Mouse (Mus musculus) embryonic fibroblast, embryonic 13.5 days (primary cell): ENCODE results near the gene Arl5c. TPM values are rescaled to one million over a fixed set of nuclear protein-coding genes. Genes with fewer than 3 reads are reported as not detected.
"Not testable (repeated sequence)": the region's sequence is repeated elsewhere in the genome, so short reads cannot be mapped to it uniquely, and the experiment has no call there.

Source experiments
- H3K27ac ChIP-seq: 2 replicates; pipeline ENCODE4 v1.5.1; 2012; ENCODE audit warnings: low read length, control low read depth, inconsistent platforms; ENCODE audit not compliant: insufficient read depth
- H3K4me1 ChIP-seq: 2 replicates; pipeline ENCODE4 v1.6.1; 2011; ENCODE audit warnings: low read length; ENCODE audit not compliant: control insufficient read depth, insufficient read depth
- H3K4me3 ChIP-seq: 2 replicates; pipeline ENCODE4 v1.5.1; 2011; ENCODE audit warnings: mild to moderate bottlenecking, control low read depth, low read length; ENCODE audit not compliant: insufficient read depth
- CTCF ChIP-seq: IDR thresholded peaks from 2 replicates; pipeline ENCODE4 v1.5.1; 2011; ENCODE audit warnings: mild to moderate bottlenecking, control low read depth, low read length, moderate library complexity, borderline replicate concordance; ENCODE audit not compliant: insufficient read depth
- POLR2A ChIP-seq: IDR thresholded peaks from 2 replicates; pipeline ENCODE4 v1.6.1; 2011; ENCODE audit warnings: low read depth, mild to moderate bottlenecking, control low read depth, low read length, moderate library complexity
- polyA plus RNA-seq: library from polyadenylated mRNA; stranded (reverse); fragments of >200 nt; gene quantifications from 2 replicates; pipeline ENCODE4 v1.2.4, GENCODE M21; 2011; ENCODE audit warnings: low read depth; ENCODE audit not compliant: missing spikeins, insufficient read length

The Arl5c gene
- polyA plus RNA-seq, 1 experiment, result 2.2 TPM

DNA sequence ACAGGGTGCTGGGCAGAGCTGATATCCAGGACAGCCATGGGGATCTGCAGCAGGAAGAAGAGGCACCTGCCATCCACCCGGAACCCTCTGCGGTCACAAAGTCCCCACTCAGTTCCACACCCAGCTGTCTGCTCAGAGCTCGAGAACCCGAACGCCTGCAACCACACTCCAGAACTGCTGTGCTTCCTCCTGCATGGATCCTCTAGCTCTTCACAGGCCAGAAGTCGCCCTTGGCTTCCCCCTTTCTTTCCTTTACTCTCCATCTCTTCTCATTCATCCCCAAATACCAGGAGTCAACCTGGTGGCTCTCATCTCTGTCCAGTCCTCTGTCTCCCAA is 42.1 kb downstream of the Arl5c start:
- H3K27ac ChIP-seq, result no peak overlapping the region
- H3K4me1 ChIP-seq, result no peaks in the 10 kb centered on the region
- H3K4me3 ChIP-seq, result no peak overlapping the region
- no peak for TF ChIP-seq POLR2A
- no peak for TF ChIP-seq CTCF

DNA sequence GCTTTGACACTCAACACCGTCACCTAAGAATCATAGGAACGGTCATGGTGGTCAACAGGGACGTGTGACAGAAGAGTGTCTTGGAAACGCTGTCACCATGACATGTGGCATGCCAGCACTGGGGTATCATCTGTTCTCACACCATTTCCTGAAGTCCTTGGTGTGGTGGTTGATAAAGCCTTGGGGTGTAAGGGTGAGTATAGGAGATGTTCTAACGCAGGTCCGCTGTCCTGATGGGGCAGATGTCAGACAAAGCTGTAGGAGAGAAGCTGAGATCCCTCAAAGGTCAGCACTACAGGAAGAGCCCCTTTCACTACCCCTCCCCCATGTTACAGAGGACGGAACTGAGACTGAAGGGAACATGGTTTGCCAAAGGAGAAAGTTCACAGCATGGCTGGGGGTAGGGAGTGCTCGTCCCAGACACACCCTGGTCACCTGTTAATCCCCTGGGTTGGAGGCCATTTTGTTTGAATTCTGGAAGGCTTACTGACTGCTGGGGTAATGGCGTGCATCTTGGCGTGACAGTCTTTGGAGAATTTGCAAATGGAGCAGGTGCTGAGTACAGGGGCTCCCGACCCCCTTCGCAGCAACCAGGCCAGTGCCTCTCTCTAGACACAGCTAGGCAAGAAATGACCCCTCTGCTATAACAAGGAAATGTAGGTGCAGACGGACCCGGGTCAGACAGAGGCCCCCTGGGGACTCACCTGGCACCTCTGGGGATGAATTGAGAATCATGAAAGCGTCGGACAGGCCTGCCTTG is 42.6 kb downstream of the Arl5c start:
- TF ChIP-seq POLR2A, result no peak
- no peak for TF ChIP-seq CTCF
- H3K4me3 ChIP-seq, result no peak overlapping the region
- H3K4me1 ChIP-seq, result no peaks in the 10 kb centered on the region
- no peak overlapping the region for H3K27ac ChIP-seq

DNA sequence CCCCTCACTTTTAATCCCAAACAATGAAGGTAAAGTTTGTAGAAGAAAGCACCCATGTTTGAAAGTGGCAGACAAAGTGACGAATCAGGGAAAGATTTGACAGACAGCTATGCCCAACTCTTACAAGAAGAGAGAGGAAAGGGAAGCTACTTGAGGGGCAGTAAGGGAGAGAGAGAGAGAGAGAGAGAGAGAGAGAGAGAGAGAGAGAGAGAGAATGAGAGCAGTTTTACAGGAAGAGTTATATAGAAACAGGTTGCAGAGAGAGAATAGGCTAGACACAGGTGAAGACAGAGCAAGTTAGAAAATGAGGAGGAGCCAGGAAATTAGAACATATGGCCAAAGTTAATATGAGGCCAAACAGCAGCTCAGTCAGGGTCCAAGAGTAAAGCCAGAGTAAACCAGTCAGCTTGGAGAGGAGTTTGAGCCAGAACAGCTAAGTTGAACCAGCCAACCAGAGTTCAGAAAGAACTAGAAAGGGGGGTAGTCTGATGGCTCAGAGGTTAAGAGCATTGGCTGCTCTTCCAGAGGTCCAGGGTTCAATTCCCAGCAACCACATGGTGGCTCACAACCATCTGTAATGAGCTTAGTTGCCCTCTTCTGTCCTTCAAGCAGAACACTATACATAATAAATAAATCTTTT is 43.5 kb downstream of the Arl5c start:
- H3K4me3 ChIP-seq, result no peak overlapping the region

DNA sequence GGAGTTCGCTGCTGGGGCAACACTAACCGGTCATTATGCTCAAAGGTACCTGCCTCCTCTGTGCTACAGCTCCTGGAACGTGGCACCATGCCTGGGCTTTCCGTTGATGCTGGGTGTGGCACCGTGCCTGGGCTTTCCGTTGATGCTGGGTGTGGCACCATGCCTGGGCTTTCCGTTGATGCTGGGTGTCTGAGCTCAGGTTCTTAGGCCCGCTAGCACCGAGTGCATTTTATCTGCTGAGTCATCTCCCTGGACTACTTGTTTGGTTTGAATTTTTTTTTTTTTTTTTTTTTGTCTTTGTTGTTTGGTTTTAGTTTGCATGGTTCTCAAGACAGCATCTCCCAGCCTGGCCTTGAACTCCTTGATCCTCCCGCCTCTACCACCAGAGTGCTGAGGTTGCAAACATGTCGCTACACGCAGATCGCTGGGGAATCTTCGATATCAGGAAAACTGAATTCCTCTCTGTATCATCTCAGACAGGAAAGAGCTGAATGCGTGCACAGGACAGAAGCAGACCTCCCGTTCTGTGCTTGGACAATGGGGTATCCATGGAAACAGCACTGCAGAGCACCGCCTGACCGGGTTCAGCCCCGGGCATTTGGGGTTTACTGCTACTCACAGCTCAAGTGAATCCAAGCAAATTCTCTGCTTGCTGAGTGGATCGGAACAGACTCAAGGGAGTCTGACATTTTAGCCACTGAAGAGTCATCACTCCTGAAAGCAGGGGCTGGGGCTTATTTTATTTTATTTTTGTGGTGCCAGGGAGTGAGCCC is 46.1 kb downstream of the Arl5c start:
- H3K4me1 ChIP-seq, result no peaks in the 10 kb centered on the region
- no peak for TF ChIP-seq CTCF
- H3K4me3 ChIP-seq, result no peak overlapping the region
- H3K27ac ChIP-seq, result no peak overlapping the region

More for the DNA sequence above, 43.5 kb downstream of the Arl5c start:
- TF ChIP-seq CTCF (no peak), POLR2A (no peak)
- Histone ChIP-seq H3K4me1 (no peaks in the 10 kb centered on the region), H3K27ac (no peak overlapping the region)

DNA sequence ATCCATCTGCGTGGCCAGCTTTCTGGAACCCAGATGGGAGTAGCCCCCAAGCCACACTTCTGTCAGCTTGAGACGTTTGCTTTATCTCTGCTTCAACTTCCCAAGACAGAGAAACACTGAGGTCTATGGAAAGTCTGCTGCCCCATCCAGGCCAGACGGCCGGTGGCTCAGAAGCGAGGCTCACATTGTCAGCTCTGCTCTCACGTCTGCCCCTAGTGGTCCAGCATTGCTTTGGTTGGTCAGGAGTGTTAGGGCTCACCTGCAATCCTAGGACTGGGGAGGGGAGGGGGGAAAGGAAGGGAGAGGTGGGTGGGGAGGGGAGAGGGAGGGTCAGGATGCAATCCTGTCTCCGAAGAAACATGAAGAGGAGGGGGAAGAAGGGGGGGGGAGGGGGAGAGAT is 48.6 kb downstream of the Arl5c start:
- peak; percentile 70; the same call in 1 of the 2 replicates for TF ChIP-seq CTCF
- no peak for TF ChIP-seq POLR2A
- no peaks in the 10 kb centered on the region for H3K4me1 ChIP-seq
- H3K27ac ChIP-seq, result no peak overlapping the region
- no peak overlapping the region for H3K4me3 ChIP-seq

DNA sequence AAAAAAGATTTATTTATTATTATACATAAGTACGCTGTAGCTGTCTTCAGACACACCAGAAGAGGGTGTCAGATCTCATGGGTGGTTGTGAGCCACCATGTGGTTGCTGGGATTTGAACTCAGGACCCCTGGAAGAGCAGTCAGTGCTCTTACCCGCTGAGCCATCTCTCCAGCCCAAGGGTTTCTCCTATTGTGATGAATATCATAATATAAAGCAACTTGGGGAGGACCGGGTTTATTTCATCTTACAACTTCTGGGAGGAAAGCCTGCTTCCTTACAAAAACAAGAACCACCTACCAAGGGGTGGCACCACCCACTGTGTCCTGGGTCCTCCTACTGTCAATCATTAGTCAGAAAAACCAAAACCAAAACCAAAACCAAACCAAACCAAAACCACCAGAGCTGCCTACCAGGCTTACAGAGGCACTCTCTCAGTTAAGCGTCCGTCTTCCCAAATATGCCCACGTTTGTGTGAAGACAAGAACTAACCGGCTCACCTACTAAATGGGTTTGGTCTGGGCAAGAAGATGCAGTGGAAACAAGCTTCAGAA is 50.2 kb downstream of the Arl5c start:
- H3K4me3 ChIP-seq, H3K27ac ChIP-seq, H3K4me1 ChIP-seq: not testable (repeated sequence)

DNA sequence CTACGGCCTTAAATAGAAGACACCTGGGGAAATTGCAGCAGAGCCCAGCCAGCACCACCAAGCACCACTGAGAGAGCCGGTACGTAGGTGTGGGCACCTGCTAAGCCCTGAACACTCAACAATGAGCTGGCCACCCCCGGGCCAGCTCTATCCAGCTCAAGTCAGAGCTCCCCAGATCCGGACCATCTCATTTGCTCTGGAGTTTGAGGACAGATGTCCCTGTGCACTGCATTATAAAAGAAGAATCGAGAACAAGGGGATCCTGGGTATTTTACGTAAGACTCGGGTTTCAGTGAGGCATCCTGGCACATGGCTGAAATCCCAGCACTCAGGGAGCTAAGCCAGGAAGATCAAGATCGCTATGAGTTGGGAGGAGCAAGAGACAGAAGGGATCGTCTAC is 51.0 kb downstream of the Arl5c start:
- Histone ChIP-seq H3K4me3 (no peak overlapping the region), H3K4me1 (no peaks in the 10 kb centered on the region), H3K27ac (no peak overlapping the region)
- TF ChIP-seq CTCF (no peak), POLR2A (no peak)

DNA sequence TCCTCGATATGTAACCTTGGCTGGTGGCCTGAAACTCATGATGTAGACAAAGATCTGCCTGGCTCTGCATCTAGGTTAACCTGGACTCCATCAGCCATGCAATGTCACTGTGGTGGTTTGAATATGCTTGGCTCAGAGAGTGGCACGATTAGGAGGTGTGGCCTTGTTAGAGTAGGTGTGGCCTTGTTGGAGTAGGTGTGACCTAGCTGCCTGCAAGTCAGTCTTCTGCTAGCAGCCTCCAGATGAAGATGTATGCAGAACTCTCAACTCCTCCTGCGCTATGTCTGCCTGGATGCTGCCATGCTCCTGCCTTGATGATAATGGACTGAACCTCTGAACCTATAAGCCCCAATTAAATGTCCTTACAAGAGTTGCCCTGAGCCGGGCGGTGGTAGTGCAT is 52.7 kb downstream of the Arl5c start:
- TF ChIP-seq CTCF, result no peak
- no peak for TF ChIP-seq POLR2A
- no peaks in the 10 kb centered on the region for H3K4me1 ChIP-seq
- H3K27ac ChIP-seq, result no peak overlapping the region
- no peak overlapping the region for H3K4me3 ChIP-seq

DNA sequence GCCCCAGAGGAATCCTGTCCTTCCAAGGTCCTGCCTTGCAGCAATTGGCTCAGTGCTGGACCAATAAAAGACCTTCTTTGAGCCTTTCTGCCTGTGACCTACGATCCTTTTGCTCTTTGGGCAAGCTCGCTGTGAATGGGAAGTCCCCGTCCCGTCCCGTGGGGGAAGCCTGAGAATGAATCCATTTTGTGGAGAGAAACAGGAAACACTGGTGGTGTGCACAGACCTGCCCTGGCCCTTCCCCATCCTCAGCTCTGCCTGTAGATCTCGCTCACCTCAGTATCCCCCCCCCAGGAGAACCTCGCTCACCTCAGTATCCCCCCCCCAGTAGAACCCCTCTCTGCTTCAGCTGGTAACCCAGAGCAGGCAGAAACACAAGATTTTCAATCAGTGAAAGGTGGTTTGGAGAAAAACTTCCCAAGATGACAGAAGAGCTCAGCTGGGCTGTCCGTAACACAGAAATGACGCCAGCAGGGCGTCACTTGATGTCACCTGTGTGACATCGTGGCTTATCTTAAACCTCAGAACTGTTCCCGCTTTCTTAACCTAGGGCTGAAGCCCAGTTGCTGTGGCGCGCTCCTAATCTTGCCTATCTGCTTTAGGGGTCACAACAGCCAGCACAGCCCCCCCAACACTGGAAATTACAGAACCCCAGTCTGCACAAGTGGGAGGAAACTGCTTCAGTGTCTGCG is 53.4 kb downstream of the Arl5c start:
- no peak overlapping the region for H3K4me3 ChIP-seq
- H3K27ac ChIP-seq, result no peak overlapping the region
- no peaks in the 10 kb centered on the region for H3K4me1 ChIP-seq
- TF ChIP-seq POLR2A, result no peak
- TF ChIP-seq CTCF, result no peak

Other genes starting within 250 kb of the Arl5c start
- gene Cwc25, start 229.6 kb downstream of the Arl5c start, polyA plus RNA-seq, result 14.0 and 16.4 TPM in 2 replicates
- gene 1700001P01Rik, start 220.3 kb downstream of the Arl5c start, polyA plus RNA-seq, result not detected in 2 replicates
- 548 and 603 TPM in 2 replicates for gene Rpl23, start 213.7 kb downstream of the Arl5c start, polyA plus RNA-seq
- 243 and 284 TPM in 2 replicates for gene Lasp1, start 197.2 kb downstream of the Arl5c start, polyA plus RNA-seq
- 4.8 and 7.2 TPM in 2 replicates for gene B230217C12Rik, start 155.4 kb downstream of the Arl5c start, polyA plus RNA-seq
- gene Fbxo47, start 112.0 kb downstream of the Arl5c start, polyA plus RNA-seq, result 0.53 and 1.4 TPM in 2 replicates
- gene Plxdc1, start 9.7 kb downstream of the Arl5c start, polyA plus RNA-seq, result 0.68 and 0.86 TPM in 2 replicates
- 4.9 and 7.1 TPM in 2 replicates for gene Cacnb1, start 26.9 kb upstream of the Arl5c start, polyA plus RNA-seq
- gene Rpl19, start 30.5 kb upstream of the Arl5c start, polyA plus RNA-seq, result 1,914 and 2,034 TPM in 2 replicates
- 1.7 and 1.9 TPM in 2 replicates for gene Stac2, start 57.3 kb upstream of the Arl5c start, polyA plus RNA-seq
- gene Fbxl20, start 154.2 kb upstream of the Arl5c start, polyA plus RNA-seq, result 30.3 and 34.0 TPM in 2 replicates
- gene Med1, start 197.1 kb upstream of the Arl5c start, polyA plus RNA-seq, result 52.2 and 59.7 TPM in 2 replicates
- 41.8 and 42.0 TPM in 2 replicates for gene Cdk12, start 206.9 kb upstream of the Arl5c start, polyA plus RNA-seq